Mouse (Mus musculus): Measurements from ENCODE around the gene Plrg1. TPM values are rescaled to one million over a fixed set of nuclear protein-coding genes. Genes with fewer than 3 reads are reported as not detected.

Gene Plrg1
- polyA plus RNA-seq, 1 experiment, result 0.80 TPM

- Histone ChIP-seq H3K27me3 (ENCODE audit: control insufficient read depth) (no peaks in the 10 kb centered on the region), H3K9me3 (ENCODE audit: control insufficient read depth, low read length) (no peaks in the 10 kb centered on the region), H3K4me3 (replicated peaks) (no peak overlapping the region), H3K36me3 (ENCODE audit: control insufficient read depth) (no peaks in the 10 kb centered on the region), H3K4me1 (ENCODE audit: control insufficient read depth) (no peaks in the 10 kb centered on the region)
- TF ChIP-seq TAL1 (IDR thresholded peaks at IDR 0.05; ENCODE audit: low read length) (no peak), GATA1 (IDR thresholded peaks at IDR 0.05; ENCODE audit: low read length) (no peak)
Measured at GRCm38 (mm10) chr3:83021176-83021575, 34.1 kb upstream of the Plrg1 start.

DNA sequence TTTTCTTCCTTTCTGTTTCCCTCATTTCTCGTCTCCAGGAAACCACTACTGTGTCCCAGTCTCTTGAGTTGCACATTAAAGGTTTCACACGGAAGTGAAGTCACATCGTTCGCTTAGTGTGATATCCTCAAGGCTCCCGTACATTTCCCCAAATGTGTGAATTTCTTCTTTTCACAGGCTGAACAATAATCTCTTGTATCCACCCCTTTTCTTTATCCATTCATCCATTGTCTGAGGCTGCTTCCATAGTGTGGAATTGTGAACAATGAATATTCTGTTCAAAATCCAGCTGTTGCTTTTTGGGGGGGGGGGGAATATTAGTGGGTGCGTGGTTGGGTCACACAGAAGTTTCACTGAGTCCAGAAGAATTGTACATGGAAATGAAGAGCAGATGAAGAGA lies 30.3 kb upstream of the Plrg1 start:
- TF ChIP-seq TAL1 (IDR thresholded peaks at IDR 0.05; ENCODE audit: low read length) (no peak), GATA1 (IDR thresholded peaks at IDR 0.05; ENCODE audit: low read length) (no peak)
- no peak overlapping the region for H3K4me3 ChIP-seq (replicated peaks)

DNA sequence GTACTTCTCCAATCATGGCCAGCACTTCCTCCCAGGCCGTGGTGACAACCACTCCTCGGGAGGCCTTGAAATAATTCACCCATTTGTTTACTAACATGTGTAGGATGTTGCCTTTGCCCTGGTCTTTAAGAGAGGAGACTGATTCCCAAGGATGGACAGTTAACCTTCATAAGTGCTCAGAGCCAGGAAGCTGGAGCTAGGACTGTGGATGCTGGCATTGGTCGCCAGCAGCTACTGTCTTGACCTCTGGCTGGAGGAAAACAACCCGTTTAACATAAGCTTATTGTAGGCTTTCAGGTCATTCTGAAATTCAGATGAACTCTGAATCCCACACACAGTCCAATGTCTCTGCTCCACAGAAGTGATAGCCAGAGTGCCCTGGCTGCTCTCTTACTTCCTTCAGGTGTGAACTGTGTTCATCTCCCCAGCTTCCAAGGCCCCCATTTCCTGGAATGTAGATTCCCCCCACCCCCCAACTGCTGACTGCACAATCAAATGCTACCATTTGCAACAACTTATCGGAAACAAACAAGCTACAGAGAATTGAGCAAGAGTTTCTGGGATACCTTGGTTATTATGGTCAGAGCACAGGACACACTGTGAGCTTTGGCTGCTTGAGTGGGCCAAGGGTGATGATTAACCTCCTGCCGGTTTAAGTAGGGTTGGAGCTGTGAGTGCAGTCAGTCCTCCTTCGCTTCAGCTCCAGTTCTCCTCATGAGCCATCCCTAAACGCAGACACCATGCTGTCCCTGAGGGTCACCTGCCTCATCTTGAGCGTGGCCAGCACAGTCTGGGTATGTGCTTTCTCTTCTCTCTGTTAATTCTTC lies 29.6 kb upstream of the Plrg1 start, which contains the start of gene Fga:
Gene Fga (plus strand): TSS at position 602 of the 827 bp plus-strand sequence.
- Histone ChIP-seq H3K4me1 (ENCODE audit: control insufficient read depth) (no peaks in the 10 kb centered on the region), H3K9me3 (ENCODE audit: control insufficient read depth, low read length) (no peaks in the 10 kb centered on the region), H3K4me3 (replicated peaks) (peak within 1 kb of the TSS; percentile 51), H3K36me3 (ENCODE audit: control insufficient read depth) (no peaks in the 10 kb centered on the region), H3K27me3 (ENCODE audit: control insufficient read depth) (no peaks in the 10 kb centered on the region)
- no peak for TF ChIP-seq GATA1 (IDR thresholded peaks at IDR 0.05; ENCODE audit: low read length)
- TF ChIP-seq TAL1 (IDR thresholded peaks at IDR 0.05; ENCODE audit: low read length), result no peak

More for the DNA sequence above, 30.3 kb upstream of the Plrg1 start:
- no peaks in the 10 kb centered on the region for H3K27me3 ChIP-seq (ENCODE audit: control insufficient read depth)
- H3K4me1 ChIP-seq (ENCODE audit: control insufficient read depth), result no peaks in the 10 kb centered on the region
- no peaks in the 10 kb centered on the region for H3K36me3 ChIP-seq (ENCODE audit: control insufficient read depth)
- no peaks in the 10 kb centered on the region for H3K9me3 ChIP-seq (ENCODE audit: control insufficient read depth, low read length)

DNA sequence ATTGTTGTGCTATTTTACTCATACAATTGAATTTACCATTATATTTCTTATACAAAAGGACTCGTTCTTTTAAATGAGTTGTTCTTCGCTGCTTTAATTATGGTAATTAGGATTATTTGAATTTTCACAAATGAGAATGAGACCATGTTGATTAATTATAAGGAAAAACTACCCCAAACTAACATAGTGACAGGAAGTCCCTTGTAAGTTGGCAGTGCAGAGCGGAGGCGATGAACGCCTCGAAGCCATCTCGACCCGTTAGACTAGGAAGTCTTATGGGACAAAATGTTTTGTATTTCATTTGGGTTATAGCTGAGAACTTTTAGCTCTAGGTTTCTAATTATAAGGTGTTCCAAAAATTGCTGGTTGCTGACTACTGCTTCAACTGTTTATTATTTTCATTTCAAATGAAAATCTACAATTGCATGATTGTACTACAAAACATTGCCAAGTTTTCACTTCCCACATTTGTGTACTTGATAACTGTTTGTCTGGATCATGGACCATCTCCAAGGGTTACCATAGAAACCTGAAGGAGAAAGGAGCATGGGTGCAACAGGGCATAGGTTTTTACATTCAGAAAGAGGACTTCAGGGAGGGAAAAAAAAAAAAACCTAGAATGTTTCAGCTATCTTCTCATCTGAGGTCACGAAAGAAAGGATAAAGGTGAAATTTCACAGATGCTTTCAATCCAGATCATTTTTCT lies 27.6 kb upstream of the Plrg1 start:
- Histone ChIP-seq H3K36me3 (ENCODE audit: control insufficient read depth) (no peaks in the 10 kb centered on the region; the same call in 1 of the 2 replicates), H3K27me3 (ENCODE audit: control insufficient read depth) (no peaks in the 10 kb centered on the region), H3K4me3 (replicated peaks) (peak overlapping the region; percentile 30), H3K9me3 (ENCODE audit: control insufficient read depth, low read length) (no peaks in the 10 kb centered on the region), H3K4me1 (ENCODE audit: control insufficient read depth) (no peaks in the 10 kb centered on the region)
- TF ChIP-seq TAL1 (IDR thresholded peaks at IDR 0.05; ENCODE audit: low read length) (no peak), GATA1 (IDR thresholded peaks at IDR 0.05; ENCODE audit: low read length) (no peak)

GRCm38 (mm10) chr3:83030331-83030730 lies 25.0 kb upstream of the Plrg1 start:
- no peak for TF ChIP-seq GATA1 (IDR thresholded peaks at IDR 0.05; ENCODE audit: low read length)
- no peak for TF ChIP-seq TAL1 (IDR thresholded peaks at IDR 0.05; ENCODE audit: low read length)
- Histone ChIP-seq H3K4me1 (ENCODE audit: control insufficient read depth) (no peaks in the 10 kb centered on the region), H3K4me3 (replicated peaks) (no peak overlapping the region), H3K36me3 (ENCODE audit: control insufficient read depth) (no peaks in the 10 kb centered on the region; the same call in 1 of the 2 replicates), H3K9me3 (ENCODE audit: control insufficient read depth, low read length) (no peaks in the 10 kb centered on the region), H3K27me3 (ENCODE audit: control insufficient read depth) (no peaks in the 10 kb centered on the region)

- TF ChIP-seq TAL1 (IDR thresholded peaks at IDR 0.05; ENCODE audit: low read length), result no peak
- no peak for TF ChIP-seq GATA1 (IDR thresholded peaks at IDR 0.05; ENCODE audit: low read length)
- Histone ChIP-seq H3K27me3 (ENCODE audit: control insufficient read depth) (no peaks in the 10 kb centered on the region), H3K4me3 (replicated peaks) (no peak overlapping the region), H3K4me1 (ENCODE audit: control insufficient read depth) (no peaks in the 10 kb centered on the region), H3K36me3 (ENCODE audit: control insufficient read depth) (no peaks in the 10 kb centered on the region; the same call in 1 of the 2 replicates), H3K9me3 (ENCODE audit: control insufficient read depth, low read length) (no peaks in the 10 kb centered on the region)
Measured at GRCm38 (mm10) chr3:83032746-83033308, 22.5 kb upstream of the Plrg1 start.

DNA sequence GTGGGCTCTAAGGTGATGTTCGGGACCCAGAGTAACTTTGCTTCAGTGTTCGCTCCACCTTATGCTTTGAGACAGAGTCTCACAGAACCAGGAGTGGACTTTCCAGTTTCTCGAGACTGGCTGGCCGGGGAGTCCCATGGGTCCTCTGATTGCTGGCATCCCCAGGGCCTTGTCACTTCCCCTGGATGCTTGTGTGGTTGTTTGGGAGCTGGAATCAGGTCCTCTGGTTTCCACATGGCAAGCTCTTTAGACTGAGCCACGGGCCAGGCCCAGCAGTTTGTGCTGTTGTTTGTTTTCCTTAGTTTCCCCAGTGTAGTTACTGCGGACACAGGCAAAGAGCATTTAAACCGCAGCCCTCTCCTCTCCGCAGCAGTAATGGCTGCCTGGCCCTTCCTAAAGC lies 21.5 kb upstream of the Plrg1 start:
- no peaks in the 10 kb centered on the region for H3K27me3 ChIP-seq (ENCODE audit: control insufficient read depth)
- H3K4me1 ChIP-seq (ENCODE audit: control insufficient read depth), result no peaks in the 10 kb centered on the region
- TF ChIP-seq TAL1 (IDR thresholded peaks at IDR 0.05; ENCODE audit: low read length), result no peak
- no peak for TF ChIP-seq GATA1 (IDR thresholded peaks at IDR 0.05; ENCODE audit: low read length)
- no peaks in the 10 kb centered on the region; the same call in 1 of the 2 replicates for H3K36me3 ChIP-seq (ENCODE audit: control insufficient read depth)
- no peak overlapping the region for H3K4me3 ChIP-seq (replicated peaks)
- no peaks in the 10 kb centered on the region for H3K9me3 ChIP-seq (ENCODE audit: control insufficient read depth, low read length)

DNA sequence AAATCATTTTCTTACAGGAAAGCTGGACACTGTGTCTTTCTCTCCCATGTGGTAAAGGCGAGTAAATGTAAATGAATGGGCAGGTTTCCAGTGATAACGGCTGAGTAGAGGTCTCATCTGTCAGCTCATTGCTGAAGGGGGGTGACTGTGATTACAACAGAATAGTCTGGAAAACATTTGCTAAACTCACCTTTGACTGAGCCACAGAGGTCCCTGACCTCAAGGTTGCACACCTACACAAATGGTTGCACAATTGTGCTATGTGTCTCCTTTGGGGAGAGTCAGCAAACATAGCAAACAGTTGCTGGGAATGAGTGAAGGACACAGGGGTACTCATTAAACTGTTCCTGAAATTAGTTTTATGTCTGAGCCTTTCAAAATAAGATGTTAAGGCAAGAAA lies 16.5 kb upstream of the Plrg1 start:
- Histone ChIP-seq H3K27me3 (ENCODE audit: control insufficient read depth) (no peaks in the 10 kb centered on the region), H3K36me3 (ENCODE audit: control insufficient read depth) (no peaks in the 10 kb centered on the region; the same call in 1 of the 2 replicates), H3K4me3 (replicated peaks) (no peak overlapping the region), H3K9me3 (ENCODE audit: control insufficient read depth, low read length) (no peaks in the 10 kb centered on the region), H3K4me1 (ENCODE audit: control insufficient read depth) (no peaks in the 10 kb centered on the region)
- no peak for TF ChIP-seq TAL1 (IDR thresholded peaks at IDR 0.05; ENCODE audit: low read length)
- TF ChIP-seq GATA1 (IDR thresholded peaks at IDR 0.05; ENCODE audit: low read length), result no peak

- no peaks in the 10 kb centered on the region for H3K4me1 ChIP-seq (ENCODE audit: control insufficient read depth)
- H3K9me3 ChIP-seq (ENCODE audit: control insufficient read depth, low read length), result no peaks in the 10 kb centered on the region
- H3K36me3 ChIP-seq (ENCODE audit: control insufficient read depth), result no peaks in the 10 kb centered on the region; the same call in 1 of the 2 replicates
- H3K27me3 ChIP-seq (ENCODE audit: control insufficient read depth), result no peaks in the 10 kb centered on the region
- TF ChIP-seq TAL1 (IDR thresholded peaks at IDR 0.05; ENCODE audit: low read length), result no peak
- TF ChIP-seq GATA1 (IDR thresholded peaks at IDR 0.05; ENCODE audit: low read length), result no peak
- H3K4me3 ChIP-seq (replicated peaks), result no peak overlapping the region
Measured at GRCm38 (mm10) chr3:83039666-83040065, 15.7 kb upstream of the Plrg1 start.
